Mouse (Mus musculus) cerebellum, postnatal 36 days (tissue): Measurements from ENCODE around the gene Slc25a17.

Source experiments
- DNase-seq, 2 experiments: peaks; one replicate each; pipeline ENCODE4 v3.0.0; 2021 to 2022; ENCODE audit warnings: mixed read lengths in 2 of 2

Slc25a17 gene

GRCm38 (mm10) chr15:81352638-81353037, 8.0 kb downstream of the Slc25a17 start:
- DNase-seq = no peak

- peak in 1 of 2 experiments; percentile 6 for DNase-seq
Measured at GRCm38 (mm10) chr15:81350401-81350800, 10.2 kb downstream of the Slc25a17 start.

- no peak for DNase-seq
Measured at GRCm38 (mm10) chr15:81348366-81348765, 12.2 kb downstream of the Slc25a17 start.

GRCm38 (mm10) chr15:81347466-81347865, 13.1 kb downstream of the Slc25a17 start:
- DNase-seq = no peak

GRCm38 (mm10) chr15:81341426-81341825, 19.2 kb downstream of the Slc25a17 start:
- no peak for DNase-seq

- no peak for DNase-seq
Measured at GRCm38 (mm10) chr15:81339158-81339557, 21.5 kb downstream of the Slc25a17 start.

- peak; percentile 48 to 57 for DNase-seq
Measured at GRCm38 (mm10) chr15:81336466-81336865, 24.1 kb downstream of the Slc25a17 start.

GRCm38 (mm10) chr15:81332517-81332916, 28.1 kb downstream of the Slc25a17 start:
- DNase-seq = no peak

- DNase-seq = no peak
Measured at GRCm38 (mm10) chr15:81330816-81331433, 29.7 kb downstream of the Slc25a17 start.

GRCm38 (mm10) chr15:81329721-81330369, 30.8 kb downstream of the Slc25a17 start:
- no peak for DNase-seq

- no peak for DNase-seq
Measured at GRCm38 (mm10) chr15:81327501-81327900, 33.1 kb downstream of the Slc25a17 start.

GRCm38 (mm10) chr15:81324979-81325378, 35.6 kb downstream of the Slc25a17 start:
- DNase-seq = no peak

- DNase-seq = no peak
Measured at GRCm38 (mm10) chr15:81320137-81320536, 40.5 kb downstream of the Slc25a17 start.

- DNase-seq = no peak
Measured at GRCm38 (mm10) chr15:81319462-81319861, 41.1 kb downstream of the Slc25a17 start.

GRCm38 (mm10) chr15:81313928-81314327, 46.7 kb downstream of the Slc25a17 start:
- DNase-seq = no peak

- DNase-seq = no peak
Measured at GRCm38 (mm10) chr15:81311026-81311425, 49.6 kb downstream of the Slc25a17 start.

- DNase-seq = no peak
Measured at GRCm38 (mm10) chr15:81310353-81310752, 50.3 kb downstream of the Slc25a17 start.

GRCm38 (mm10) chr15:81308038-81308437, 52.6 kb downstream of the Slc25a17 start:
- no peak for DNase-seq

GRCm38 (mm10) chr15:81306501-81306900, 54.1 kb downstream of the Slc25a17 start:
- DNase-seq = no peak

GRCm38 (mm10) chr15:81305035-81305434, 55.6 kb downstream of the Slc25a17 start:
- DNase-seq = no peak

- no peak for DNase-seq
Measured at GRCm38 (mm10) chr15:81304006-81304405, 56.6 kb downstream of the Slc25a17 start.

- DNase-seq = no peak
Measured at GRCm38 (mm10) chr15:81302151-81302808, 58.3 kb downstream of the Slc25a17 start.

- DNase-seq = no peak
Measured at GRCm38 (mm10) chr15:81301193-81302070, 59.2 kb downstream of the Slc25a17 start.
